Mouse (Mus musculus) liver, embryonic 15.5 days (tissue): ENCODE results near the gene Cela2a. TPM values are rescaled to one million over a fixed set of nuclear protein-coding genes. Genes with fewer than 3 reads are reported as not detected.

Experiments
- ATAC-seq: fragments of 200-750 bp; cut with Nextera tagmentation; 2 replicates; pipeline ENCODE4 v1.8.0; 2017; ENCODE audit warnings: moderate number of reproducible peaks, mild to moderate bottlenecking, moderate library complexity; ENCODE audit not compliant: insufficient read depth
- H3K27ac ChIP-seq: fragments of 300-500 bp; sonication (generic); replicated peaks from 2 replicates; pipeline ENCODE4 v1.5.1; 2015; ENCODE audit warnings: mild to moderate bottlenecking, inconsistent platforms
- H3K27me3 ChIP-seq: fragments of 300-500 bp; sonication (generic); 2 replicates; pipeline ENCODE4 v1.6.1; 2015; ENCODE audit warnings: mild to moderate bottlenecking, inconsistent platforms
- H3K36me3 ChIP-seq: fragments of 300-500 bp; sonication (generic); replicated peaks from 2 replicates; pipeline ENCODE4 v1.6.1; 2015; ENCODE audit warnings: moderate library complexity, mild to moderate bottlenecking, inconsistent platforms
- H3K4me1 ChIP-seq: fragments of 300-500 bp; sonication (generic); replicated peaks from 2 replicates; pipeline ENCODE4 v1.6.1; 2015; ENCODE audit warnings: inconsistent platforms
- H3K4me2 ChIP-seq: fragments of 300-500 bp; sonication (generic); 2 replicates; pipeline ENCODE4 v1.6.1; 2015; ENCODE audit warnings: moderate library complexity, mild to moderate bottlenecking, inconsistent platforms
- H3K4me3 ChIP-seq: fragments of 300-500 bp; sonication (generic); replicated peaks from 2 replicates; pipeline ENCODE4 v1.5.1; 2015; ENCODE audit warnings: mild to moderate bottlenecking, inconsistent platforms
- H3K9ac ChIP-seq: fragments of 300-500 bp; sonication (generic); 2 replicates; pipeline ENCODE4 v1.6.1; 2015; ENCODE audit warnings: moderate library complexity, mild to moderate bottlenecking, inconsistent platforms
- H3K9me3 ChIP-seq: fragments of 300-500 bp; sonication (generic); replicated peaks from 2 replicates; pipeline ENCODE4 v1.6.1; 2016; ENCODE audit warnings: inconsistent platforms
- WGBS: fragments of 180-500 bp; shearing (Covaris S2); methylation state at CpG from one replicate; pipeline ENCODE4 v1.1.7; 2015; ENCODE audit warnings: mixed read lengths; ENCODE audit not compliant: insufficient replicate concordance; 5-methylcytosine and 5-hydroxymethylcytosine counted together
- polyA plus RNA-seq: library from polyadenylated mRNA; unstranded; fragments of >200 nt; fragmentation: Nextera tagmentation; extraction: Ambion mirVana; gene quantifications from 2 replicates; pipeline ENCODE4 v1.2.1, GENCODE M21; 2015

Cela2a gene
- polyA plus RNA-seq, 1 experiment from 2014 or later = 0.14 TPM

DNA sequence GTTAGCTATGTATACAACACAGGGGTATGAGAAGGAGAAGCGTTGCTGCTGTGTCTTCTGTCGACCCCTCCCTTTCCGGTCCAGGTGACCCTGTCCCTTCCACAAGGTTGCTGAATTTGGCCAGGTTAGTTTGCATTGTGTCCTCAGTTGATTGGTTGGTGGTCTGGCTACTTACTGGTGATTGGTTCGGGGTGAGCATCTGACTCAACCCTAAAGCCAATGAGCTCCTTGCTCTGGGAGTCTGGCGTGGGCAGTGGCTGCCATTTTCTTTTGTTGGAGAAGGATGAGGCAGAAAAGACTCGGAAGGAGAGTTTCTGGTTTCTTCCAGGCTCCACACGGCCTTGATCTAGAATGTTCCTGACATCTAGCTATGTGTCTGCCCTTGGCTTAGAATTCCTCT, 6.6 kb downstream of the Cela2a start:
- Histone ChIP-seq H3K4me1 (peaks cover 15% of the 10 kb centered on the region), H3K4me2 (no peak overlapping the region), H3K9ac (no peak overlapping the region), H3K4me3 (no peak overlapping the region), H3K9me3 (no peaks in the 10 kb centered on the region), H3K27me3 (no peaks in the 10 kb centered on the region; the same call in 1 of the 2 replicates), H3K36me3 (peaks cover 3% of the 10 kb centered on the region; the same call in 1 of the 2 replicates), H3K27ac (no peak overlapping the region)
- WGBS = 72% methylated on average over 7 of the region's 7 CpGs
- ATAC-seq = no peak

GRCm38 (mm10) chr4:141818861-141819260, 7.1 kb downstream of the Cela2a start:
- Histone ChIP-seq H3K36me3 (peaks cover 6% of the 10 kb centered on the region), H3K27ac (no peak overlapping the region), H3K4me1 (peaks cover 11% of the 10 kb centered on the region), H3K9ac (no peak overlapping the region), H3K4me2 (no peak overlapping the region), H3K9me3 (no peaks in the 10 kb centered on the region), H3K27me3 (no peaks in the 10 kb centered on the region; the same call in 1 of the 2 replicates), H3K4me3 (no peak overlapping the region)
- 74% methylated on average over 13 of the region's 13 CpGs for WGBS
- ATAC-seq = no peak

DNA sequence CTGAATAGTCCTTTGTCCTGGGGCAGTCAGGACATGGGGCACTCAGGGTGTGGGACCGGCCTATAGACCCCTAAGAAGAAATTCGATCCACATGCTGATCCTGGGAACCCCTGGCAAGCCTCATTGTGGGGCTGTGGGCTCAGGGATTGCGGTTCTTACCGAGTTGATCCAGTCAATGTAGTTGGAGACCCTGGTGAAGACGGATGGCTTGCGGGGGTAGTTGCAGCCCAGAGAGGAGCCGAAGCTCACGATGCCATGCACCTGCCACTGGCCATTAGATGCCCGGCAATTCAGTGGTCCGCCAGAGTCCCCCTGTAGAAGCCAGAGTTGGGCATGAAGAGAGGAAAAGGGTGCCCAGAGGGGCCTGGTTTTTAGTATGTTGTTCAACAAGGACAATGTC, 8.3 kb downstream of the Cela2a start:
- 69% methylated on average over 10 of the region's 10 CpGs for WGBS
- no peak for ATAC-seq
- no peaks in the 10 kb centered on the region for H3K9me3 ChIP-seq
- H3K36me3 ChIP-seq = peaks cover 18% of the 10 kb centered on the region
- H3K27me3 ChIP-seq = no peaks in the 10 kb centered on the region; the same call in 1 of the 2 replicates
- H3K9ac ChIP-seq = no peak overlapping the region
- no peak overlapping the region for H3K4me3 ChIP-seq
- no peak overlapping the region for H3K27ac ChIP-seq
- no peak overlapping the region for H3K4me2 ChIP-seq
- peaks cover 1% of the 10 kb centered on the region; the same call in 1 of the 2 replicates for H3K4me1 ChIP-seq

DNA sequence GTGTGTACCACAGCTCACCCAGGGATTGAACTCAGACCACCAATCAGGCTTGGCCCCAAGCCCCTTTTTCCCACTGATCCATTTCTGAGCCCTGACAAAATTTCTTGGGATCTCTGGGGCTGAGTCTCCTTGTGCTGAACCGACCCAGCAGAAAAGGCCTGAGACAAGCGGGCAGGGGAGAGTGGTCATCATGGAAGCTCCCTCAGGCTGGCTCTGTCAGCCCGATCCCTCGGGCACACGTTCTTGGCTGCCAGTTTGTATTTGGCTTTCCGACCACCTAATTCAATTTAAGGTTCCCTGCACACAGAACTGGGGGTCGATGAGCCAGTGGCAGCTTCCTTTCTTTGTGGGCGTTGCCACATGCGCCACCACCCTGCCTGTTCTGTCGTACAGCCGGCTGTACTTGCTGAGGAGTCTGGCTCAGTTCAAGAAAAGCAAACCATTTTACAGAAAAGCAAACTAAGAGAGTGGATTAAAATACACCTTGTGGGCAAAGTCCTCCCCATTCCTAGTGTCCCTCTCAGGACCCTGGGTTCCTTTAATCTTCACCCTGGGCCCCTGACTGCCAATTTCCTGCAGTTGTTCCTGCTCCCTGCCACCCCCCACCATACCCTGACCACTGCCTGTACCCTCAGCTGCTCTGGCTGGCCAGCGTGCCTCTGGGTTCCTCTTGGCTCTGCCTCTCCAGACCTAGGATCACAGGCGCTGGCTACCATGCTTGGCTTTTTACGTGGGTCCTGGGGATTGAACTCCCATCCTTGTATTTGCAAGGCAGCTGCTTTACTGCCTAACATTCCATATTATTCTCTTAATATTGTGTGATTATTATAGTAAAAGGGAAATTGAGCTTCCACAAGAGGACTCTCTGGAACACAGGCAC, 8.9 kb downstream of the Cela2a start:
- no peak for ATAC-seq
- WGBS = 55% methylated on average over 14 of the region's 14 CpGs
- H3K4me3 ChIP-seq = no peak overlapping the region
- peaks cover 24% of the 10 kb centered on the region for H3K36me3 ChIP-seq
- no peaks in the 10 kb centered on the region for H3K9me3 ChIP-seq
- H3K9ac ChIP-seq = no peak overlapping the region
- no peaks in the 10 kb centered on the region; the same call in 1 of the 2 replicates for H3K27me3 ChIP-seq
- H3K27ac ChIP-seq = no peak overlapping the region
- H3K4me2 ChIP-seq = no peak overlapping the region
- H3K4me1 ChIP-seq = no peaks in the 10 kb centered on the region

DNA sequence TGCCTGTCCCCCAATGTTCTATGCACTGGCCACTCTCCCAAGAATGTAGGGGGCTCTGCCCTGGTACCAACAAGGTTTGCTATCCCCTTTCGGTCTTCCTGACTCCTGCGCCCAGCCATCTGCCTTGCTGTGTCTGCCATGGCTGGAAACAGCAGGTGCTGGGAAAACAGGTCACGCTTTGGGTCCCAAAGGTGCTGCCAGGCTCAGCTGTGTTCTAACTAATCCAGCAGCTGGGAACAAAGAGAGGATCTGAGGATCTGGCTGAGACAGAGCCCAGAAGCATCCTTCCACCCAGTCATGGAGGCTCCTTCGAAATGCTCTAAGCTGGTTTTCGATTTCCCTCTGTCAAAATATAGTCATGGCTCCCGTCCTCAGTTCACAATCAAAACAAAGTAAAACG, 9.7 kb downstream of the Cela2a start:
- Histone ChIP-seq H3K27ac (no peak overlapping the region), H3K27me3 (no peaks in the 10 kb centered on the region; the same call in 1 of the 2 replicates), H3K4me1 (no peaks in the 10 kb centered on the region), H3K4me3 (no peak overlapping the region), H3K9ac (no peak overlapping the region), H3K9me3 (no peaks in the 10 kb centered on the region), H3K36me3 (peaks cover 32% of the 10 kb centered on the region), H3K4me2 (no peak overlapping the region)
- ATAC-seq = no peak
- WGBS = 79% methylated on average over 7 of the region's 7 CpGs

GRCm38 (mm10) chr4:141811375-141811774, 14.6 kb downstream of the Cela2a start:
- Histone ChIP-seq H3K9ac (no peak overlapping the region), H3K27me3 (no peaks in the 10 kb centered on the region), H3K27ac (no peak overlapping the region), H3K36me3 (peaks cover 80% of the 10 kb centered on the region), H3K4me1 (no peaks in the 10 kb centered on the region), H3K4me2 (no peak overlapping the region), H3K9me3 (no peaks in the 10 kb centered on the region), H3K4me3 (no peak overlapping the region)
- 86% methylated on average over 7 of the region's 7 CpGs for WGBS
- no peak for ATAC-seq

DNA sequence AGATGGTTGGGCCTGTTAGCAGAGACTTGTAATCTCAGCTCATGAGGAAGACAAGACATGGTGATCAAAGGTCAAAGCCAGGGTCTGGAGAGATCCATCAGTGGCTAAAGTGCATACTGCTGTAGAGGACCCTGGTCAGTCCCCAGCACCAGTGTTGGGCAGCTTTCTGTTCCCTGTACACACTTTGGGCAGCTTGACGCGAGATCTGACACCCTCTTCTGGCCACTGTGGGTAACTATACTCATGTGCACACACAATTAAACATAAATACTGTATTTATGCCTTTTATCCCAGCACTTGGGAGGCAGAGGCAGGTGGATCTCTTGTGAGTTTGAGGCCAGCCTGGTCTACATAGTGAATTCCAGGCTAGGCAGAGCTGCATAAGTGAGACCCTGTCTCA, 15.0 kb downstream of the Cela2a start:
- 100% methylated on average over 2 of the region's 2 CpGs for WGBS

GRCm38 (mm10) chr4:141809850-141810464, 16.0 kb downstream of the Cela2a start:
- Histone ChIP-seq H3K4me3 (no peak overlapping the region), H3K4me1 (no peaks in the 10 kb centered on the region), H3K9me3 (no peaks in the 10 kb centered on the region), H3K9ac (no peak overlapping the region), H3K27ac (no peak overlapping the region), H3K4me2 (no peak overlapping the region), H3K36me3 (peaks cover 90% of the 10 kb centered on the region), H3K27me3 (no peaks in the 10 kb centered on the region)
- no peak for ATAC-seq
- 68% methylated on average over 8 of the region's 8 CpGs for WGBS

More for the DNA sequence above, 15.0 kb downstream of the Cela2a start:
- Histone ChIP-seq H3K9me3 (no peaks in the 10 kb centered on the region), H3K27ac (no peak overlapping the region), H3K4me1 (no peaks in the 10 kb centered on the region), H3K27me3 (no peaks in the 10 kb centered on the region), H3K4me2 (no peak overlapping the region), H3K4me3 (no peak overlapping the region), H3K36me3 (peaks cover 84% of the 10 kb centered on the region), H3K9ac (no peak overlapping the region)
- ATAC-seq = no peak

DNA sequence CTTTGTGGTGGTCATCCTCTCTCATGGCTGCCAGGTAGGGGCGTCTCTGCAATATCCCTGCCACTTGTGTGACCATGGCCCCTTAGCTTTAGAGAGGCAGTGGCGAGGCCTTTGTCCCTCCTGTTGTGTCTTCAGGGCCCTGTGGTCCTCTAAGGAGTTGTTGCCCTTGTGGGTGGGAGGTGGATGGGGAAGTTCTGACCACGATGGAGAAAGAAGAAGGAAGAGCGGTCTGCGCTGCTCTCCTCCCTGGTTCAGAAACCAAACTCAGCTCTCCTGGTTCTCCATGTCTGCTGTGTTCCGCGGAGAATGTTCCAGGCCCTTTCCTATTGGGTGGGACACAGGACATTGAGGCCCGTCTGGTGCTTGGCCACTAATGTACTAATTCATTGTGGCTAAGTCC, 20.1 kb downstream of the Cela2a start:
- no peak overlapping the region for H3K9ac ChIP-seq
- H3K9me3 ChIP-seq = no peaks in the 10 kb centered on the region
- peaks cover 82% of the 10 kb centered on the region for H3K36me3 ChIP-seq
- H3K4me2 ChIP-seq = no peak overlapping the region
- no peaks in the 10 kb centered on the region for H3K27me3 ChIP-seq
- H3K4me3 ChIP-seq = no peak overlapping the region
- no peak overlapping the region for H3K27ac ChIP-seq
- 73% methylated on average over 8 of the region's 8 CpGs for WGBS
- no peaks in the 10 kb centered on the region for H3K4me1 ChIP-seq
- no peak for ATAC-seq

GRCm38 (mm10) chr4:141804105-141804504, 21.9 kb downstream of the Cela2a start:
- 67% methylated on average over 4 of the region's 4 CpGs for WGBS

DNA sequence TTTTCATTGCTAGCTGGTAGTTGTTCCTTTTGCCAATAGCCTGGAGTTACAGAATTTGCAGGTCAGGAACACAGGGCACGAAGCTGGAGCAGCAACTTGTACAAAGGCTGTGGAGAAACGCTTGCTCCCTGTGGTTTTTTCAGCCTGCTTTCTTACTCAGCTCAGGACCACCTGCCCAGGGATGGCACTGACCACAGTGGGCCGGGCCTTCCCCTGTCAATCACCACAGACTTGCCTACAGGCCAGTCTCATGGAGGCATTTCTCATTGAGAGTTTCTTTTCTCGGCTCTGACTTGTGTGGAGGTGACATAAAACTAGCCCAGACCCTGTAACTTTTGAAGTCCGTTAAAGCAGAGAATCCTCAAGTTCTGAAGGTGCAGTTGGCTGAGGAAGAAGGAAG, 28.4 kb downstream of the Cela2a start:
- H3K27ac ChIP-seq = no peak overlapping the region
- H3K4me1 ChIP-seq = peaks cover 32% of the 10 kb centered on the region
- no peak overlapping the region for H3K4me2 ChIP-seq
- no peak for ATAC-seq
- H3K4me3 ChIP-seq = no peak overlapping the region
- H3K9me3 ChIP-seq = no peaks in the 10 kb centered on the region
- H3K9ac ChIP-seq = no peak overlapping the region
- H3K36me3 ChIP-seq = peaks cover 23% of the 10 kb centered on the region
- no peaks in the 10 kb centered on the region for H3K27me3 ChIP-seq
- WGBS = 81% methylated on average over 5 of the region's 5 CpGs

More at GRCm38 (mm10) chr4:141804105-141804504, 21.9 kb downstream of the Cela2a start:
- no peaks in the 10 kb centered on the region for H3K4me1 ChIP-seq
- no peak for ATAC-seq
- H3K27me3 ChIP-seq = no peaks in the 10 kb centered on the region
- H3K4me2 ChIP-seq = no peak overlapping the region
- H3K4me3 ChIP-seq = no peak overlapping the region
- H3K9me3 ChIP-seq = no peaks in the 10 kb centered on the region
- H3K9ac ChIP-seq = no peak overlapping the region
- H3K27ac ChIP-seq = no peak overlapping the region
- peaks cover 64% of the 10 kb centered on the region for H3K36me3 ChIP-seq
